Mouse (Mus musculus) liver, postnatal 0 days (tissue): ENCODE results near the gene Clip3. TPM values are rescaled to one million over a fixed set of nuclear protein-coding genes. Genes with fewer than 3 reads are reported as not detected.

ENCODE experiments used
- ATAC-seq: fragments of 200-750 bp; cut with Nextera tagmentation; 2 replicates; pipeline ENCODE4 v1.8.0; 2017; ENCODE audit warnings: mild to moderate bottlenecking, moderate library complexity
- DNase-seq: peaks from one replicate; pipeline ENCODE4 v3.0.0-alpha.2; 2016
- H3K27ac ChIP-seq: fragments of 300-500 bp; sonication (generic); 2 replicates; pipeline ENCODE4 v1.5.1; 2014; ENCODE audit warnings: antibody characterized with exemption, moderate library complexity, mild to moderate bottlenecking, low read depth
- H3K27me3 ChIP-seq: fragments of 300-500 bp; sonication (generic); 2 replicates; pipeline ENCODE4 v1.6.1; 2014; ENCODE audit warnings: low read length, control low read depth, mixed read lengths; ENCODE audit not compliant: insufficient read depth
- H3K36me3 ChIP-seq: fragments of 300-500 bp; sonication (generic); replicated peaks from 2 replicates; pipeline ENCODE4 v1.6.1; 2014; ENCODE audit warnings: mild to moderate bottlenecking, control low read depth, low read length, moderate library complexity, mixed read lengths; ENCODE audit not compliant: insufficient read depth
- H3K4me1 ChIP-seq: fragments of 300-500 bp; sonication (generic); 2 replicates; pipeline ENCODE4 v1.6.1; 2014; ENCODE audit warnings: antibody characterized with exemption, mild to moderate bottlenecking, control low read depth; ENCODE audit not compliant: insufficient read depth
- H3K4me2 ChIP-seq: fragments of 300-500 bp; sonication (generic); 2 replicates; pipeline ENCODE4 v1.6.1; 2014; ENCODE audit warnings: low read depth, mild to moderate bottlenecking, low read length, moderate library complexity, mixed read lengths
- H3K4me3 ChIP-seq: fragments of 300-500 bp; sonication (generic); 2 replicates; pipeline ENCODE4 v1.5.1; 2014; ENCODE audit warnings: low read depth, low read length
- H3K9ac ChIP-seq: fragments of 300-500 bp; sonication (generic); replicated peaks from 2 replicates; pipeline ENCODE4 v1.6.1; 2014; ENCODE audit warnings: mild to moderate bottlenecking, moderate library complexity
- H3K9me3 ChIP-seq: fragments of 300-500 bp; sonication (generic); 2 replicates; pipeline ENCODE4 v1.6.1; 2016; ENCODE audit warnings: mild to moderate bottlenecking, control low read depth, low read length, mixed read lengths
- CTCF ChIP-seq: sonication (generic); IDR thresholded peaks from 2 replicates; pipeline ENCODE4 v1.5.1; 2016; ENCODE audit warnings: antibody characterized with exemption, low read depth
- EP300 ChIP-seq: IDR thresholded peaks from 2 replicates; pipeline ENCODE4 v1.6.1; 2016; ENCODE audit warnings: antibody characterized with exemption, low read depth, mild to moderate bottlenecking
- WGBS: fragments of 180-500 bp; shearing (Covaris S2); extraction: QIAGEN DNeasy Blood & Tissue Kit; methylation state at CpG from one replicate; pipeline ENCODE4 v1.1.7; 2014; ENCODE audit not compliant: insufficient replicate concordance; 5-methylcytosine and 5-hydroxymethylcytosine counted together
- polyA plus RNA-seq: library from polyadenylated mRNA; unstranded; fragments of >200 nt; fragmentation: Nextera tagmentation; extraction: Ambion mirVana; gene quantifications from 2 replicates; pipeline ENCODE4 v1.2.1, GENCODE M21; 2015

Clip3 gene
- polyA plus RNA-seq, 1 experiment from 2014 or later = 0.34 TPM

DNA sequence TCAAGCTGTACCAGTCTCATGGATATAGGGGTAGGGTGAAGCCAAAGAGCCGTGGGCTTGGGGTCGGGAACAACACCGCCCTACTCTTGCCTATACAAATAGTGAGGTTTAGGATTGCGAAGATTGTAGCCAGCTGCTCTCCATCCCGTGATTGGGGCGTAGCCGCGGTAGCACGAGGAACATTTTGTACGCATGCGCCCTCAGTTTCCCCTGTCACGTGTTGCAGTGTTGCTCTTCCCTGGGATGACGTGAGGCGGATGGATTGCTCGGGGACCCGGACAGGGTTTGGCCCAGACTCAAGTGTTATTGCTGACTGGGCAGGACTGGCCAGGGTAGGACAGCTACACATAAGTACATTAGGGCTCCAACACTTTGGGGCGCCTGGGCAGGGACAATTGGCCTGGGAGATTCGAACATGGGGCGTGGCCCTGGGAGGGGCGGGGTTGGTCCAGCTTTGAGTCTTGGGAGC lies 10.8 kb upstream of the Clip3 start:
- peak overlapping the region; percentile 51 for H3K9ac ChIP-seq

DNA sequence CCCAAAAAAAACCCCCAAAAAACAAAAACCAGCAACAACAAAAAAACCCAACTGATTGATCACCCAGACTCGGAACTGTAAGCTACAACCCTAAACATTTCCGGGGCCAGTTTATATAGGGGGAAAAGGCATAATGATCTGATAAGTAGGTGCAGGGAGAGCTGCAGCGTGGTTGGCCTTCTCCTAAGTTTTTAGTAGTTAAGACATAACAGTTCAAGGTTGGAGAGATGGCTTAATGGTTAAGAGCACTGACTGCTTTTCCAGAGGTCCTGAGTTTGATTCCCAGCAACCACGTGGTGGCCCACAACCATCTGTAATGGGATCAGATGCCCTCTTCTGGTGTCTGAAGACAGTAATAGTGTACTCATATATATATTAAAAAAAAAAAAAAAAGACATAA lies 10.0 kb upstream of the Clip3 start:
- Histone ChIP-seq H3K27me3 (no peaks in the 10 kb centered on the region), H3K9me3 (no peaks in the 10 kb centered on the region), H3K4me1 (peaks cover 15% of the 10 kb centered on the region), H3K4me3 (no peak overlapping the region), H3K27ac (no peak overlapping the region), H3K9ac (no peak overlapping the region; the same call in 1 of the 2 replicates), H3K36me3 (no peaks in the 10 kb centered on the region), H3K4me2 (no peak overlapping the region)
- WGBS = 72% methylated on average over 4 of the region's 4 CpGs
- DNase-seq (no peak), ATAC-seq (no peak)
- no peak for TF ChIP-seq CTCF
- TF ChIP-seq EP300 = no peak

More for the DNA sequence above, 10.8 kb upstream of the Clip3 start:
- ATAC-seq = peak; percentile 74
- Histone ChIP-seq H3K4me3 (peak overlapping the region; percentile 87), H3K9me3 (no peaks in the 10 kb centered on the region), H3K27me3 (no peaks in the 10 kb centered on the region), H3K27ac (peak overlapping the region; percentile 96), H3K36me3 (no peaks in the 10 kb centered on the region), H3K4me2 (peak overlapping the region; percentile 97), H3K4me1 (peaks cover 15% of the 10 kb centered on the region)
- peak; percentile 81 for DNase-seq
- 1% methylated on average over 20 of the region's 20 CpGs for WGBS
- TF ChIP-seq CTCF (no peak), EP300 (peak; percentile 46; the same call in 1 of the 2 replicates)

DNA sequence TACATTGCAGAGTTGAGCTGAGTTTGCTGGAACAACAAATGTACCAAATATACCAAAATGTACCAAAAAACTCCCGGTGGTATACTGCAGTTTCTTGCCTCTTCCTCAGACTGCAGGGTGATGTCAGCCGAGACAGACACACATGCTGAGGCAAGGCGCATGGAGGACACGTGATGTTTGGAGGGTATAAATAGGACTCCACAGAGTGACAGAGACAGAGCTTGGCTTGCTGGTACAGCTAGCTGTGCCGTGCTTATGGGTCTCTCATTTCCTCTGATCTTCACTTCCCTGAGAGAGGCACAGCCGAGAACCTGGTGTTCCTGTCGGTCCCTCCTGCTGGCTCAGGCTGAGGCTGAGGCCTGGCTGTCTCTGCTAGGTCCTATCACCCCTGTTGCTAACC lies 8.8 kb upstream of the Clip3 start:
- Histone ChIP-seq H3K9ac (no peak overlapping the region), H3K27ac (no peak overlapping the region), H3K36me3 (no peaks in the 10 kb centered on the region), H3K4me3 (no peak overlapping the region), H3K4me1 (peaks cover 15% of the 10 kb centered on the region), H3K4me2 (no peak overlapping the region), H3K27me3 (no peaks in the 10 kb centered on the region), H3K9me3 (no peaks in the 10 kb centered on the region)
- WGBS = 75% methylated on average over 7 of the region's 7 CpGs
- TF ChIP-seq CTCF = no peak
- no peak for TF ChIP-seq EP300
- DNase-seq (no peak), ATAC-seq (no peak)

DNA sequence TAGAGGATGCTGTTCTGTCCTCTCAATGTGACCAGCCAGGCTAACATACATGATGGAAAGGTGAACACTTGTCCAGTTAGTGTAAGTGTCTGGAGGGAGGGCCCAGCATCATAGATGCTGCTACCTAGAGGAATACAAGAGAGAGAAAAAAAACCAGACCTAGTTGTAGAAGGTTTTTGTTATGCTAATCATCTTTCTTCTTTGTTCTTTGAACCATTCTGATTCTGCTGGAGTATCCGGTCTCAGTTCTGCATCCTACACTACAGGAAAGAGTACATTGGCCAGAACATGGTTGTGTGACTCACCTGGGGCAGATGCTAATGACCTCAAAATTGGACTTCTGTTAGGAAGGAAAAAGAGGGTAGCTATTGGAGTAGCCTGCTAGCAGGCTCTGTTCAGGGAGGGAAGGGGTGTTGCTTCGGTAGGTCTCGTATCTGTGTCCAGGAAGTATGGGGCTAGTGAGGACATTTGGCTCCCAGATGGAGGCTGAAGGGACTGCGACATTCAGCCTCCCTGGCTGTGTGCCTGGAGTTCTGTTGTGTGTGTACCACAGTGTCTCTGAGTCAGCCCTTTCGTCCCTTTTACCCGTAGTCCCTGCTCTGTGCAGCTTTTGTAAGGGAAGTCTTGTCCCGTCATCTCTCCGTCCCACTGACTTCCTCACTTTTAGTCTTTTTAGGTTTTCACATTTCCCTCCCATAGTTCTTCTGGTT lies 4.7 kb upstream of the Clip3 start:
- WGBS = 41% methylated on average over 8 of the region's 8 CpGs
- no peaks in the 10 kb centered on the region for H3K36me3 ChIP-seq
- no peaks in the 10 kb centered on the region for H3K4me1 ChIP-seq
- no peak overlapping the region for H3K4me3 ChIP-seq
- DNase-seq = no peak
- no peak for TF ChIP-seq EP300
- TF ChIP-seq CTCF = no peak
- H3K9me3 ChIP-seq = no peaks in the 10 kb centered on the region
- no peak overlapping the region for H3K27ac ChIP-seq
- no peak for ATAC-seq
- H3K9ac ChIP-seq = no peak overlapping the region
- no peak overlapping the region for H3K4me2 ChIP-seq
- H3K27me3 ChIP-seq = peaks cover 4% of the 10 kb centered on the region

DNA sequence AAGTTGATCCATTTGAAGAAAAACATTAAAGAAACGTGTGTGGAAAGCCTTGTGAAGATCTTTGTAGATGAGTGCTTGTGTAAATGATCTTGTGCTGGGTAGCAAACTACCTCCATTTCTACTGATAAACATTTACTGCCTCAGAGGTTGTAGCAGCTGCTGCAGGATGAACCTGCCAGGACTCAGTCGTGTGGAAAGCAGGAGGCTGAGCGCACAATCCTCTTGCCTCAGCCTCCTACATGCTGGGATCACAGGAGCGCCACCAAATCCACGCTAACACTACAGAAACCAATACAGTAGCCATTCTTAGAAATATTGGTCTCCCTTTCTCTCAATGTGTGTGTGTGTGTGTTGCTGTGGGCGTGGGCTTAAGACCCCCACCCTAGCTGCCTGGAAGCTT lies 3.5 kb upstream of the Clip3 start:
- H3K4me1 ChIP-seq = no peaks in the 10 kb centered on the region
- no peaks in the 10 kb centered on the region for H3K9me3 ChIP-seq
- H3K27me3 ChIP-seq = peaks cover 8% of the 10 kb centered on the region
- no peaks in the 10 kb centered on the region for H3K36me3 ChIP-seq
- no peak overlapping the region for H3K9ac ChIP-seq
- H3K4me3 ChIP-seq = no peak overlapping the region
- no peak for DNase-seq
- TF ChIP-seq EP300 (no peak), CTCF (no peak)
- no peak overlapping the region for H3K27ac ChIP-seq
- H3K4me2 ChIP-seq = no peak overlapping the region
- 69% methylated on average over 6 of the region's 6 CpGs for WGBS
- no peak for ATAC-seq

DNA sequence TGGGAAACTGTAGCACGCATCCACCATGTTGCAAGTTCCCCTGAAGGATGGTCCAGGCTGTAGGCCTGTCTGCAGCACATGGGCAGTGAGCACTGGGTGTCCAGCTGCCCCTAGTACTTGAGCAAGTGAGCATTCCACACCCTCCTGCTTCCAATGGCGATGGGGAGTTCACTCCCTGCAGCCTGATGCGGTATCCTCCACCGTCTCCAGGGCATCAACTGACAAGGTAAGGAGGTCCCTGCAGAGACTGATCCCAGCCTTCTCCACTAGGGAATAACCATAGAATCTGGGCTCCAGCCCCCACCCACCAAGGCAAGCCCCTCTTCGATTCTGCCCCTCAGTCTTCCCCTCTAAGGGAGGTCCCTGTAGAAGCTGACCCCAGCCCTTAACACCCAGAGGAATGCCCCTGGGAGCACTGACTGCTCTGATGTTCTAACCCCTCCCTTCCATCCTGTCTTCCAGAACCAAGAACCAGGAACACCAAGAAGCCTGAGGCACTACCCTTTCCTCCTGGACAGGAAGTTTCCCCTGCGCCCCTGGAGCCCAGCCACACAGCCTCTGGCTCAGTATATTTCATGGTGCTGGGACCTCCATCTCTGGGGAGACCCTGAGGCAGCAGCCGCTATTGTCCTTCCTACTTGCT lies 2.3 kb upstream of the Clip3 start:
- no peak for TF ChIP-seq CTCF
- no peak for TF ChIP-seq EP300
- Histone ChIP-seq H3K4me1 (no peaks in the 10 kb centered on the region), H3K9me3 (no peaks in the 10 kb centered on the region), H3K4me3 (no peak overlapping the region), H3K36me3 (no peaks in the 10 kb centered on the region), H3K4me2 (no peak overlapping the region), H3K9ac (no peak overlapping the region), H3K27ac (no peak overlapping the region), H3K27me3 (peaks cover 8% of the 10 kb centered on the region)
- no peak for ATAC-seq
- DNase-seq = no peak
- WGBS = 64% methylated on average over 7 of the region's 7 CpGs
